Comparison of ENCODE assay signal across 10 mouse cellular contexts in the genomic region with DNA sequence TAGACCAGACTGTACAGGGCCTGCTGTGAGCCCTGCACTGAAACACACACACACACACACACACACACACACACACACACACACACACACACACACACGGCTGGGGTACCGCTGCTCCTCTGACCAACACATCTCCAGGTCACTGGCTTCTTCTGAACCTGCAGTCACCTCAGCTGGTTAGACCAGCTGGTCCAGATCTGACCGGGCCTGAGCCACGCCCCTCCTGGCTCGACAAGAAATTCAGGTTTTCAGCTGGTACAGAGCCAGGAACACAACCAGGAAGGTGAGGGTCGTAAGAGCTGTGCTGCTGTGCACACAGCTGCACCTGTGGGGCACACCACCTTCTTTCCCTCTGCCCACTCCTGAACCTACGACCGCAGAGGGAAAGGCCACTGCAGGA. TPM values are rescaled to one million over a fixed set of nuclear protein-coding genes. Genes with fewer than 3 reads are reported as not detected.
DNase-seq lines count a peak whose midpoint lies in the region; ATAC-seq and TF ChIP-seq lines count a peak whose summit lies in the region.
"Had no signal": no experiment of that assay in that cellular context is flagged by ENCODE, and none has a peak within 500 bp of the region (broad histone marks: within the 10 kb centered on the region; RNA-seq: fewer than 3 reads in every experiment).

No protein-coding gene starts in this region.

- peak overlapping the region; percentile 77 for H3K27ac ChIP-seq in kidney, embryonic 16.5 days (ENCODE audit: low read length)
- H3K27ac ChIP-seq in lung, embryonic 14.5 days (ENCODE audit: low read depth) = peak overlapping the region; percentile 60; the same call in 1 of the 2 replicates

- peaks cover 98% of the 10 kb centered on the region for H3K4me1 ChIP-seq in megakaryocyte, embryonic 14.5 days
- peaks cover 52% of the 10 kb centered on the region for H3K4me1 ChIP-seq in kidney, embryonic 16.5 days (ENCODE audit: insufficient read depth, low read length)
- peaks cover 38% of the 10 kb centered on the region for H3K4me1 ChIP-seq in lung, embryonic 14.5 days (ENCODE audit: insufficient read depth)

- no peak for TF ChIP-seq CTCF in lung, embryonic 14.5 days (IDR thresholded peaks at IDR 0.05; ENCODE audit: low read depth)

- no peak overlapping the region for H3K9ac ChIP-seq in kidney, embryonic 16.5 days (replicated peaks; ENCODE audit: low read length)
- H3K9ac ChIP-seq in lung, embryonic 14.5 days = no peak overlapping the region
- H3K9ac ChIP-seq: hindbrain, embryonic 13.5 days had no signal

- no peak overlapping the region for H3K4me2 ChIP-seq in kidney, embryonic 16.5 days (replicated peaks; ENCODE audit: low read depth, low read length)
- peak overlapping the region; percentile 23; the same call in 1 of the 2 replicates for H3K4me2 ChIP-seq in lung, embryonic 14.5 days
- H3K4me2 ChIP-seq: hindbrain, embryonic 13.5 days had no signal

- H3K36me3 ChIP-seq in megakaryocyte, embryonic 14.5 days (replicated peaks; ENCODE audit: low read length) = peaks cover 60% of the 10 kb centered on the region
- H3K36me3 ChIP-seq in kidney, embryonic 16.5 days (ENCODE audit: insufficient read depth, low read length) = no peaks in the 10 kb centered on the region
- no peaks in the 10 kb centered on the region for H3K36me3 ChIP-seq in lung, embryonic 14.5 days (ENCODE audit: insufficient read depth)

- peak overlapping the region; percentile 89 for H3K4me3 ChIP-seq in megakaryocyte, embryonic 14.5 days (replicated peaks)
- no peak overlapping the region for H3K4me3 ChIP-seq in kidney, embryonic 16.5 days (ENCODE audit: low read length)
- no peak overlapping the region for H3K4me3 ChIP-seq in lung, embryonic 14.5 days (ENCODE audit: low read depth, low read length)
- H3K4me3 ChIP-seq: hindbrain, embryonic 13.5 days had no signal

- 41% methylated on average over 8 of the region's 8 CpGs for WGBS in kidney, embryonic 16.5 days
- WGBS in lung, embryonic 14.5 days = 26% methylated on average over 8 of the region's 8 CpGs

- DNase-seq in lung, embryonic 14.5 days = peak; percentile 76
- peak; percentile 58 to 73 for DNase-seq in urinary bladder, postnatal 4 days (ENCODE audit: low spot score in 2 of 2)
- no peak for DNase-seq in layer of hippocampus, postnatal 14 days (ENCODE audit: low spot score in 2 of 2)
- no peak for DNase-seq in left cerebral cortex, adult 11 months (ENCODE audit: low spot score)
- DNase-seq in adrenal gland, adult 8-10 months = no peak
- DNase-seq: cerebellum, adult 9-10 months had no signal

- H3K9me3 ChIP-seq in megakaryocyte, embryonic 14.5 days = no peaks in the 10 kb centered on the region
- no peaks in the 10 kb centered on the region for H3K9me3 ChIP-seq in kidney, embryonic 16.5 days (ENCODE audit: low read length)
- no peaks in the 10 kb centered on the region for H3K9me3 ChIP-seq in lung, embryonic 14.5 days (ENCODE audit: low read depth, low read length)
- H3K9me3 ChIP-seq: hindbrain, embryonic 13.5 days had no signal

- no peak for ATAC-seq in megakaryocyte, adult 5-6 weeks (ENCODE audit: poor library complexity, severe bottlenecking)
- ATAC-seq in kidney, embryonic 16.5 days (ENCODE audit: low FRiP score, low TSS enrichment) = peak; percentile 57
- ATAC-seq in lung, embryonic 14.5 days (ENCODE audit: insufficient read depth) = peak; percentile 36; the same call in 1 of the 2 replicates

- no peaks in the 10 kb centered on the region for H3K27me3 ChIP-seq in megakaryocyte, embryonic 14.5 days (replicated peaks)
- H3K27me3 ChIP-seq in kidney, embryonic 16.5 days (ENCODE audit: insufficient read depth, low read length) = no peaks in the 10 kb centered on the region
- H3K27me3 ChIP-seq in lung, embryonic 14.5 days (ENCODE audit: insufficient read depth, low read length) = no peaks in the 10 kb centered on the region

RNA-seq across cellular contexts. Expression of gene Omp, which starts 13.2 kb away (rescaled TPM):
- polyA plus RNA-seq in megakaryocyte, embryonic 14.5 days (2012; ENCODE audit: insufficient read depth, low replicate concordance) = 0.29 TPM in 1 of 2 replicates, not detected in the other
- total RNA-seq in megakaryocyte, adult 5-6 weeks (2015) = not detected in 2 replicates
- not detected in 2 replicates for total RNA-seq in megakaryocyte, adult 5-6 weeks (2017)
- 0.49 and 0.81 TPM in 2 replicates for polyA plus RNA-seq in kidney, embryonic 16.5 days (2015; fragmentation: Nextera tagmentation; extraction: Ambion mirVana)
- 0.33 TPM in 1 of 2 replicates, not detected in the other for polyA plus RNA-seq in lung, embryonic 14.5 days (2014; fragmentation: Nextera tagmentation; extraction: Ambion mirVana)
- total RNA-seq in layer of hippocampus, postnatal 14 days (2021) = 1 to 10 TPM; 1.1 to 1.5 TPM
- total RNA-seq in adrenal gland, adult 8-10 months (2022) = 1 to 10 TPM in 2 of 4 experiments, under 1 TPM in 2; 0.40 to 1.4 (median 0.94) TPM

RNA-seq across cellular contexts. Expression of gene Capn5, which starts 19.6 kb away (rescaled TPM):
- polyA plus RNA-seq in megakaryocyte, embryonic 14.5 days (2012; ENCODE audit: insufficient read depth, low replicate concordance) = 38.7 and 73.9 TPM in 2 replicates
- 1.1 TPM in 2 replicates for total RNA-seq in megakaryocyte, adult 5-6 weeks (2015)
- 0.73 and 0.89 TPM in 2 replicates for total RNA-seq in megakaryocyte, adult 5-6 weeks (2017)
- polyA plus RNA-seq in kidney, embryonic 16.5 days (2015; fragmentation: Nextera tagmentation; extraction: Ambion mirVana) = 17.4 and 19.5 TPM in 2 replicates
- polyA plus RNA-seq in lung, embryonic 14.5 days (2014; fragmentation: Nextera tagmentation; extraction: Ambion mirVana) = 4.5 and 5.4 TPM in 2 replicates
- total RNA-seq in layer of hippocampus, postnatal 14 days (2021) = 10 to 100 TPM; 57.0 to 58.9 TPM
- 10 to 100 TPM in 2 of 4 experiments, 1 to 10 TPM in 2; 6.8 to 11.1 (median 9.8) TPM for total RNA-seq in adrenal gland, adult 8-10 months (2022)

RNA-seq across cellular contexts. Expression of gene Myo7a, which starts 39.2 kb away (rescaled TPM):
- polyA plus RNA-seq in megakaryocyte, embryonic 14.5 days (2012; ENCODE audit: insufficient read depth, low replicate concordance) = 37.5 and 149 TPM in 2 replicates
- total RNA-seq in megakaryocyte, adult 5-6 weeks (2015) = 7.3 and 8.4 TPM in 2 replicates
- total RNA-seq in megakaryocyte, adult 5-6 weeks (2017) = 12.7 and 13.9 TPM in 2 replicates
- 15.2 and 18.5 TPM in 2 replicates for polyA plus RNA-seq in kidney, embryonic 16.5 days (2015; fragmentation: Nextera tagmentation; extraction: Ambion mirVana)
- polyA plus RNA-seq in lung, embryonic 14.5 days (2014; fragmentation: Nextera tagmentation; extraction: Ambion mirVana) = 15.0 and 15.3 TPM in 2 replicates
- 10 to 100 TPM; 13.5 to 14.4 TPM for total RNA-seq in layer of hippocampus, postnatal 14 days (2021)
- total RNA-seq in adrenal gland, adult 8-10 months (2022) = 100 to 1,000 TPM; 160 to 412 (median 278) TPM

RNA-seq across cellular contexts. Expression of gene B3gnt6, which starts 40.8 kb away (rescaled TPM):
- not detected in 2 replicates for polyA plus RNA-seq in megakaryocyte, embryonic 14.5 days (2012; ENCODE audit: insufficient read depth, low replicate concordance)
- 0.11 and 0.38 TPM in 2 replicates for total RNA-seq in megakaryocyte, adult 5-6 weeks (2015)
- 0.28 and 0.59 TPM in 2 replicates for total RNA-seq in megakaryocyte, adult 5-6 weeks (2017)
- 0.06 and 0.09 TPM in 2 replicates for polyA plus RNA-seq in kidney, embryonic 16.5 days (2015; fragmentation: Nextera tagmentation; extraction: Ambion mirVana)
- polyA plus RNA-seq in lung, embryonic 14.5 days (2014; fragmentation: Nextera tagmentation; extraction: Ambion mirVana) = not detected in 2 replicates
- total RNA-seq in layer of hippocampus, postnatal 14 days (2021) = under 1 TPM; 0.23 to 0.26 TPM
- total RNA-seq in adrenal gland, adult 8-10 months (2022) = 10 to 100 TPM in 1 of 4 experiments, 1 to 10 TPM in 1, under 1 TPM in 1, not detected in 1; 0.37 to 12.5 (median 6.0) TPM

Comparison
In these comparisons a context has a peak if more than half of its experiments do, and no peak if none do; other contexts are left out.
1. DNase-seq: peak in lung, embryonic 14.5 days (single experiment) and urinary bladder, postnatal 4 days (2 of 2); none in layer of hippocampus, postnatal 14 days (0 of 2), left cerebral cortex, adult 11 months (single experiment) and adrenal gland, adult 8-10 months (single experiment).
2. RNA of gene Capn5, which starts 19.6 kb away (total RNA-seq): 57.0 to 58.9 TPM in layer of hippocampus, postnatal 14 days; 6.8 to 11.1 TPM in adrenal gland, adult 8-10 months and 0.73 to 1.1 TPM in megakaryocyte, adult 5-6 weeks; every median in the first group is over 4 times any median in the second.
3. RNA of gene Myo7a, which starts 39.2 kb away (total RNA-seq): 160 to 412 TPM in adrenal gland, adult 8-10 months; 13.5 to 14.4 TPM in layer of hippocampus, postnatal 14 days and 7.3 to 13.9 TPM in megakaryocyte, adult 5-6 weeks; every median in the first group is over 10 times any median in the second.